Mouse (Mus musculus): ENCODE data around the gene Dis3. TPM values are rescaled to one million over a fixed set of nuclear protein-coding genes. Genes with fewer than 3 reads are reported as not detected.
A peak's percentile ranks its signal among the peaks of the same experiment; 100 is the strongest.
"Not testable (repeated sequence)": the region's sequence is repeated elsewhere in the genome, so short reads cannot be mapped to it uniquely, and the experiment has no call there.

Dis3 gene
- polyA plus RNA-seq, 1 experiment from 2014 or later: 27.1 TPM

DNA sequence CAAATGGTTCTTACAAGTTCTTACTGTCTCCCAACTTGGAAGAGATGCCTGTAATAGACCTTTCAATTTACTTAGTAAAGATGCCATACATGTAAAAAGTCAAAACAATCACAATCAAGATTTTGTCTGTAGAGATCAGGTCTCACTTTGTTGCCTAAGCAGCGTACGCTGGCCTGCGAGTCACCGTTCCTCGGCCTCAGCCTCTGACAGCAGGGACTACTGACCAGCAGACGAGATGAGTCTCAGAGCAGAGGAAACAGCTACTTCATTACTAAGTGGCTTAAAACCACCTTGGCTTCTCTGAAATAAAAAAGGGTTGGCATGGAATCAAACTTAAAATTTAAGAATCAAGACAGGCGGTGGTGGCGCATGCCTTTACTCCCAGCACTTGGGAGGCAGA lies 64.7 kb downstream of the Dis3 start:
- not testable (repeated sequence) for H3K4me1 ChIP-seq (ENCODE audit: control insufficient read depth, insufficient read depth, low read length); H3K27me3 ChIP-seq (replicated peaks; ENCODE audit: control insufficient read depth, insufficient read depth, low read length); H3K4me3 ChIP-seq (ENCODE audit: low read depth, low read length); H3K9me3 ChIP-seq (replicated peaks; ENCODE audit: control insufficient read depth, low read length); DNase-seq (ENCODE audit: low spot score); H3K9ac ChIP-seq (ENCODE audit: low read length); H3K4me2 ChIP-seq (ENCODE audit: low read length); ATAC-seq; H3K27ac ChIP-seq (ENCODE audit: low read depth, low read length)
- 94% methylated on average over 8 of the region's 8 CpGs for WGBS
- H3K36me3 ChIP-seq (ENCODE audit: control insufficient read depth, insufficient read depth, low read length): peaks cover 38% of the 10 kb centered on the region

GRCm38 (mm10) chr14:99032596-99032995 lies 67.0 kb downstream of the Dis3 start:
- DNase-seq (ENCODE audit: low spot score): no peak
- Histone ChIP-seq H3K9ac (ENCODE audit: low read length) (no peak overlapping the region), H3K9me3 (replicated peaks; ENCODE audit: control insufficient read depth, low read length) (no peaks in the 10 kb centered on the region), H3K27me3 (replicated peaks; ENCODE audit: control insufficient read depth, insufficient read depth, low read length) (no peaks in the 10 kb centered on the region), H3K4me3 (ENCODE audit: low read depth, low read length) (no peak overlapping the region), H3K36me3 (ENCODE audit: control insufficient read depth, insufficient read depth, low read length) (peaks cover 22% of the 10 kb centered on the region), H3K4me2 (ENCODE audit: low read length) (no peak overlapping the region), H3K4me1 (ENCODE audit: control insufficient read depth, insufficient read depth, low read length) (no peaks in the 10 kb centered on the region), H3K27ac (ENCODE audit: low read depth, low read length) (no peak overlapping the region)
- WGBS: 86% methylated on average over 5 of the region's 5 CpGs
- no peak for ATAC-seq

DNA sequence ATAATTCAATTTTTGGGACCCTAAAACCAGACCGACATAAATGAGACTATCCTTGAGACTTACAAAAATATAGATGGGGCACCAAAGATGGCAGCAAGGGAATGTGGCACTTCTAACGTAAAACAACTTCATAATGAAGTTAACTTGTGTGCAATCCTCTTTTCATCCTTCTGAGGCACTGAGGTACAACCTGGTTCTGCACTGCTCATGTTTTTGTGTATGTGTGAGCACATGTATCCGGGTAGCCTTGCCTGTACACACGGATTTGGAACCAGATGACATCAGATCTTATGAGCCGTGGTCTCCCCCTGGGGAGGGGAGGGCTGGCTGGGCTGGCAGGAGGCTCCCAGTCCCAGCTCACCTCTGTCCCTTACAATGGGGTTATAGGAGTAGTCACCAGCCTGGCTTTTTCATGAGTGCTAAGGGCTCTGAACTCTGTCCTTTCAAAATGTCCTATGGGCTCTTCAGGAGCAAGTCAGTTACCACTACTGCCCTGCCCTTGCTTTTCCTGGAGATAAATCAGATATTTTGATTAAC lies 68.2 kb downstream of the Dis3 start:
- no peaks in the 10 kb centered on the region for H3K4me1 ChIP-seq (ENCODE audit: control insufficient read depth, insufficient read depth, low read length)
- H3K9ac ChIP-seq (ENCODE audit: low read length): no peak overlapping the region
- 0 out of 2 replicates have a peak, but pooled peaks cover 3% of the 10 kb centered on the region for H3K9me3 ChIP-seq (replicated peaks; ENCODE audit: control insufficient read depth, low read length)
- 0 out of 2 replicates have a peak, but pooled peaks have one; percentile 26 for ATAC-seq
- H3K27ac ChIP-seq (ENCODE audit: low read depth, low read length): no peak overlapping the region
- DNase-seq (ENCODE audit: low spot score): no peak
- no peak overlapping the region for H3K4me2 ChIP-seq (ENCODE audit: low read length)
- no peak overlapping the region for H3K4me3 ChIP-seq (ENCODE audit: low read depth, low read length)
- H3K36me3 ChIP-seq (ENCODE audit: control insufficient read depth, insufficient read depth, low read length): peaks cover 17% of the 10 kb centered on the region
- H3K27me3 ChIP-seq (replicated peaks; ENCODE audit: control insufficient read depth, insufficient read depth, low read length): no peaks in the 10 kb centered on the region
- WGBS: 87% methylated on average over 5 of the region's 5 CpGs

GRCm38 (mm10) chr14:99029987-99030386 lies 69.6 kb downstream of the Dis3 start:
- H3K36me3 ChIP-seq (ENCODE audit: control insufficient read depth, insufficient read depth, low read length): peaks cover 12% of the 10 kb centered on the region
- ATAC-seq (no peak), DNase-seq (ENCODE audit: low spot score) (no peak)
- no peak overlapping the region for H3K9ac ChIP-seq (ENCODE audit: low read length)
- 0 out of 2 replicates have a peak, but pooled peaks cover 3% of the 10 kb centered on the region for H3K9me3 ChIP-seq (replicated peaks; ENCODE audit: control insufficient read depth, low read length)
- no peaks in the 10 kb centered on the region for H3K4me1 ChIP-seq (ENCODE audit: control insufficient read depth, insufficient read depth, low read length)
- WGBS: 88% methylated on average over 5 of the region's 5 CpGs
- H3K27ac ChIP-seq (ENCODE audit: low read depth, low read length): no peak overlapping the region
- no peaks in the 10 kb centered on the region for H3K27me3 ChIP-seq (replicated peaks; ENCODE audit: control insufficient read depth, insufficient read depth, low read length)
- H3K4me2 ChIP-seq (ENCODE audit: low read length): no peak overlapping the region
- H3K4me3 ChIP-seq (ENCODE audit: low read depth, low read length): no peak overlapping the region

Other genes with a start within 250 kb of the Dis3 start
- 1.3 and 2.0 TPM in 2 replicates for gene Rpl36a-ps1, start 105.5 kb downstream of the Dis3 start, polyA plus RNA-seq (2014; fragmentation: Nextera tagmentation; extraction: Ambion mirVana)
- 68.4 and 76.9 TPM in 2 replicates for gene Mzt1, start 53.6 kb downstream of the Dis3 start, polyA plus RNA-seq (2014; fragmentation: Nextera tagmentation; extraction: Ambion mirVana)
- 19.4 and 21.1 TPM in 2 replicates for gene Bora, start 53.5 kb downstream of the Dis3 start, polyA plus RNA-seq (2014; fragmentation: Nextera tagmentation; extraction: Ambion mirVana)
- gene Pibf1, start 346 bp downstream of the Dis3 start, polyA plus RNA-seq (2014; fragmentation: Nextera tagmentation; extraction: Ambion mirVana): 20.2 and 21.1 TPM in 2 replicates
- 2.3 and 3.7 TPM in 2 replicates for gene Klf5, start 198.9 kb upstream of the Dis3 start, polyA plus RNA-seq (2014; fragmentation: Nextera tagmentation; extraction: Ambion mirVana)

Data from forebrain, embryonic 14.5 days (tissue).